Mouse (Mus musculus) heart, adult 10 weeks (tissue): ENCODE measurements around the gene Olfr968. TPM values are rescaled to one million over a fixed set of nuclear protein-coding genes. Genes with fewer than 3 reads are reported as not detected.

Experiments
- polyA plus RNA-seq: library from polyadenylated mRNA; stranded (reverse); fragments of 350-450 nt; fragmentation: Illumina TruSeq; extraction: RNeasy Lipid Tissue Mini Kit (QIAGEN cat#74804); gene quantifications from one replicate; pipeline ENCODE4 v1.2.3, GENCODE M21; 2014; ENCODE audit warnings: low read depth, low replicate concordance

The Olfr968 gene
- polyA plus RNA-seq, result not detected

DNA sequence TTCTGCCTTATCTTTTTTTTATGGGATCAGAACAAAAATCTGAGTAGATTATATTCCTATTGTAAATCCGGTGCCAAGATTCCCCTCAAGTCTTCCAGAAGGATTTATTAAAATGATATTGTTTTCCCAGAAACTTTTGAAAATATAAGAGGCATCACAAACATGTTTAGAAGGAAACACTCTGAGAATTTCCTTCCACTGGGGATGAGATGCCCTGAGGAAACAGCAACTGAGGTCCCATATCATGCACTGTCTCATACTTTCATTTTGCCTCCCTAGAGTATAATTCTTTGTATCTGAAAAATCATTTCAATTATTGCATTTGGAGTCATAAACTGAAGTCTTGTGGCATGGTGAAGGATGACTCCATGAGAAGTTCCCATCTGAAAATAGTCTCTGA is at the start of gene Olfr968:
Olfr968 (minus strand) TSS at position 101 of the 400 bp plus-strand sequence.

DNA sequence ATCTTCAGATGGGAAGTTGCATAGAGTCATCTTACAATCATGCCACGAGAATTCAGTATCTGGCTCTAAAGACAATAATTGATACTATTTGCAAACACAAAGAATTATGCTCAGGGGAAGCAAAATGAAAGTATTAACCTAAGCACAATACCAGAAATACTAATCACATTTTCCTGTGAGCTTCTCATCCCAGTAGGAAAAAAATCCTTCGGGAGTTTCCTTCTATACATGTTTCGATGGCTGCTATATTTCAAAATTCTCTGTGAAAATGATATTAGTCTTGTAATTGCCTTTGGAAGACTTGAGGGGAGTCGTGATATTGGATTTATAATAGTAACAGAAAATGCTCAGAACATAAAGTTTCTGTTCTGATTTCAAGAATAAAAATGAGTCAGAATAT is 25.5 kb upstream of the Olfr968 start, which contains the start of gene Olfr970:
Olfr970 (plus strand) TSS at position 301 of the 400 bp plus-strand sequence.

DNA sequence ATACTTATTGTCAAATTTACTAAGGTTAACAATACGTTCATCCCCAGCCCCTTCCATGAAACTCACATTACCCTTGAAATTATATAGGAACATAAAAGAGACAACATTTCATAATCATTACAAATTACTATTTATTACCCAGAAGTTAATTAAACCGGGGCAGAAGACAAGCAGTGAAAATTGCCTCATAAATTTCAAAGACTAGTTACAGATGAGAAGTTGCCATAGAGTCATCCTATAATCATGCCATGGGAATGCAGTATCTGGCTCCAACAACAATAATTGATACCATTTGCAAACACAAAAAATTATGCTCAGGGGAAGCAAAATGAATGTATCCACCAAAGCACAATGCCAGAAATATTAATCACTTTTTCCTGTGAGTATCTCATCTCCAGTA is 7.5 kb upstream of the Olfr968 start, which contains the start of gene Olfr969:
Olfr969 (plus strand) TSS at position 388 of the 400 bp plus-strand sequence.

DNA sequence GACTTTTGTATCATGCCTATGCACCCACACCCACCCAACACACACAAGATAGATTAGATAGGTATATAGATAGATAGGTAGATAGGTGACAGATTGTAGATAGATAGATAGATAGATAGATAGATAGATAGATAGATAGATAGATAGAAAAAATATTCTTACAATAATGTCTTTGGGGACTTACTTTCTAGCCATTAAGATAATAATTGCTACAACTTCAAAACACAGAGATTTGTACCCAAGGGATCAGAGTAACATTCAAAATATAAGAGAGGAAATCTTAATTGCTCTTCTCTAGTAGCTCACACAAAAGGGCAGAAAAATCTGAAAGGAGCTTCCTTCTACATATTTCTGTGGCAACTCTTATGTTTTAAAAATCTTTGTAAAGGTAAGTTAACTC is 37.1 kb downstream of the Olfr968 start, which contains the start of gene Olfr967:
Olfr967 (plus strand) TSS at position 301 of the 400 bp plus-strand sequence.

DNA sequence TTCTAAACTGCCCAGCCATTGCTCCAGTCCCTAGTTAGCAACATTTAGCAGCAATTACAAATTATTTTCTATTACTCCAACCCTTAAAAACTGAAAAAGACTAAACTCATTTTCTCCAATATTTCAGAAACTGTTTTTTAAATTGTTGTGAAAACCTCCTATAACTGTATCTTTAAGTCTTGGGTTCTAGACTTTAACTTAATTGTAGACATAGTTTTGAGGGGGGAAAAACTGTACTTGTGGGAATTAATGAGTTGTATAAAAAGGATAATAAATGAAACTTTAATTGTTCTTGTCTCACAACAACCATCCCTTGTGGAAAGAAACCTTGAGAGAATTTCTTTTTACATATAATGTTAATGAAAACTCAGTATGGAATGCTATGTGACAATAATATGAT is 52.4 kb downstream of the Olfr968 start, which contains the start of gene Olfr150:
Olfr150 (plus strand) TSS at position 301 of the 400 bp plus-strand sequence.

Other genes starting within 250 kb of the Olfr968 start
- gene Olfr958, start 229.2 kb downstream of the Olfr968 start, polyA plus RNA-seq, result not detected
- not detected for gene Olfr959, start 207.7 kb downstream of the Olfr968 start, polyA plus RNA-seq
- gene AW551984, start 178.8 kb downstream of the Olfr968 start, polyA plus RNA-seq, result 0.26 TPM
- gene Olfr148, start 172.6 kb downstream of the Olfr968 start, polyA plus RNA-seq, result not detected
- gene Olfr960, start 161.9 kb downstream of the Olfr968 start, polyA plus RNA-seq, result not detected
- gene Olfr961, start 138.2 kb downstream of the Olfr968 start, polyA plus RNA-seq, result not detected
- gene Olfr963, start 116.0 kb downstream of the Olfr968 start, polyA plus RNA-seq, result not detected
- not detected for gene Olfr149, start 76.1 kb downstream of the Olfr968 start, polyA plus RNA-seq
- not detected for gene Olfr965, start 71.9 kb downstream of the Olfr968 start, polyA plus RNA-seq
- gene Olfr150, start 52.3 kb downstream of the Olfr968 start, polyA plus RNA-seq, result not detected
- gene Olfr967, start 37.0 kb downstream of the Olfr968 start, polyA plus RNA-seq, result not detected
- gene Olfr969, start 7.7 kb upstream of the Olfr968 start, polyA plus RNA-seq, result not detected
- gene Olfr970, start 25.6 kb upstream of the Olfr968 start, polyA plus RNA-seq, result not detected
- gene Olfr971, start 53.6 kb upstream of the Olfr968 start, polyA plus RNA-seq, result not detected
- gene Olfr972, start 83.2 kb upstream of the Olfr968 start, polyA plus RNA-seq, result not detected
- not detected for gene Olfr229, start 124.1 kb upstream of the Olfr968 start, polyA plus RNA-seq
- gene Olfr974, start 154.2 kb upstream of the Olfr968 start, polyA plus RNA-seq, result not detected
- not detected for gene Olfr975, start 168.8 kb upstream of the Olfr968 start, polyA plus RNA-seq
- gene Olfr976, start 177.9 kb upstream of the Olfr968 start, polyA plus RNA-seq, result not detected
- not detected for gene Olfr978, start 208.9 kb upstream of the Olfr968 start, polyA plus RNA-seq
- gene Olfr979, start 220.2 kb upstream of the Olfr968 start, polyA plus RNA-seq, result not detected
- not detected for gene Olfr980, start 226.3 kb upstream of the Olfr968 start, polyA plus RNA-seq
- gene Olfr981, start 238.2 kb upstream of the Olfr968 start, polyA plus RNA-seq, result not detected